Mouse (Mus musculus) stomach, postnatal 0 days (tissue): ENCODE data around the gene Gng8.

Experiments used
- CTCF ChIP-seq: IDR thresholded peaks from 2 replicates; pipeline ENCODE4 v1.5.1; 2016; ENCODE audit warnings: antibody characterized with exemption, low read depth, mild to moderate bottlenecking, moderate library complexity
- EP300 ChIP-seq: optimal IDR thresholded peaks from 2 replicates; pipeline ENCODE3; 2016; ENCODE audit warnings: antibody characterized with exemption

DNA sequence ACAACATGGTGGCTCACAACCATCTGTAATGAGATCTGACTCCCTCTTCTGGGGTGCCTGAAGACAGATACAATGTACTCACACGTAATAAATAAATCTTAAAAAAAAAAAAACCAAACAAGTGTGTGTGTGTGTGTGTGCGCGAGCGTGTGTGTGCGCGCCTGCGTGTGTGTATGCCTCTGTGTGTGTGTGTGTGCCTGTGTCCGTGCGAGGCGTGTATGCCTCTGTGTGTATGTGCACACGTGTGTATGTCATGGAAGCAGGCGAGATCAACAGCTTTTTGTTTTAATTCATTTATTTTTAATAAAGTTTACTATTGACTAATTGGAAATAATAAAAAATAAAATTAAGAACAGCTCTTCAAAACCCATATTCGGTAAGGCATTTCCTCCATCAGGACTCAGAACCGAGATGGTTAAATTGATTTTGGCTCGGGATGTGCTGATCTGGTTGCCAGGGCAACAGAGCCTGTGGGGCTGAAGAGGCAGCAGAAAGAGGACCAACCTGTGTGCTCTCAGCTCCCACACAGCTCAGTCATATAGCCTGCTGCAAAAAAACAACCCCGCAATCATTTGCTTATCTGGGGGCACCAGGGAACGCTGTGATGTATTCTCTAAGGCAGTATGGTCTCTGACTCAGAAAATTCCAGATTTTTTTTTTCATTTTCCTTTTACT, 46.7 kb downstream of the Gng8 start:
- no peak for TF ChIP-seq CTCF
- TF ChIP-seq EP300 = no peak
